Mouse (Mus musculus): Measurements from ENCODE around the gene Pskh1. TPM values are rescaled to one million over a fixed set of nuclear protein-coding genes. Genes with fewer than 3 reads are reported as not detected.

Pskh1 gene
- polyA plus RNA-seq, 2 experiments, result 6.2 to 9.8 TPM

GRCm38 (mm10) chr8:105981146-105981545 is 80.9 kb downstream of the Pskh1 start:
- no peak for DNase-seq (ENCODE audit: low read depth in 3 of 3, low spot score in 3 of 3)
- Histone ChIP-seq H3K9me3 (ENCODE audit: control insufficient read depth, low read length) (no peaks in the 10 kb centered on the region), H3K27me3 (ENCODE audit: control insufficient read depth, insufficient read depth, low read length) (no peaks in the 10 kb centered on the region), H3K9ac (replicated peaks) (no peak overlapping the region), H3K27ac (no peak overlapping the region), H3K4me1 (replicated peaks; ENCODE audit: control insufficient read depth in 2 of 2, insufficient read depth in 2 of 2, low read length in 1 of 2) (0 out of 4 replicates have a peak, but pooled peaks cover 0 to 2% of the 10 kb centered on the region in 2 experiments), H3K4me2 (ENCODE audit: low read depth) (no peak overlapping the region), H3K36me3 (replicated peaks; ENCODE audit: control insufficient read depth, insufficient read depth, low read depth) (no peaks in the 10 kb centered on the region), H3K4me3 (ENCODE audit: insufficient read depth in 1 of 2, low read depth in 2 of 2, low read length in 2 of 2) (no peak overlapping the region)
- ATAC-seq (ENCODE audit: insufficient read depth), result no peak
- peak; percentile 12; the same call in 1 of the 2 replicates for TF ChIP-seq CTCF (IDR thresholded peaks at IDR 0.05; ENCODE audit: low read depth)
- TF ChIP-seq EP300 (IDR thresholded peaks at IDR 0.05; ENCODE audit: low read depth), result no peak
- WGBS (ENCODE audit: insufficient replicate concordance), result 68% methylated on average over 1 of the region's 1 CpGs

Small RNAs within 50 kb of the gene (microRNA-seq; reads per million reads assigned to microRNA genes)
- not detected for gene Mir7074

Other genes starting within 250 kb of the Pskh1 start
- gene Carmil2, start 214.2 kb upstream of the Pskh1 start, polyA plus RNA-seq (2012; rRNA removed), result 1.3 and 1.4 TPM in 2 replicates
- 0.24 and 0.33 TPM in 2 replicates for gene Carmil2, start 214.2 kb upstream of the Pskh1 start, polyA plus RNA-seq (2014; fragmentation: Nextera tagmentation; extraction: Ambion mirVana)
- 8.8 and 11.0 TPM in 2 replicates for gene Acd, start 199.3 kb upstream of the Pskh1 start, polyA plus RNA-seq (2012; rRNA removed)
- 20.3 and 23.7 TPM in 2 replicates for gene Acd, start 199.3 kb upstream of the Pskh1 start, polyA plus RNA-seq (2014; fragmentation: Nextera tagmentation; extraction: Ambion mirVana)
- 5.9 and 6.0 TPM in 2 replicates for gene Pard6a, start 199.3 kb upstream of the Pskh1 start, polyA plus RNA-seq (2012; rRNA removed)
- 6.4 and 7.9 TPM in 2 replicates for gene Pard6a, start 199.3 kb upstream of the Pskh1 start, polyA plus RNA-seq (2014; fragmentation: Nextera tagmentation; extraction: Ambion mirVana)
- not detected in 2 replicates for gene 4933405L10Rik, start 192.8 kb upstream of the Pskh1 start, polyA plus RNA-seq (2012; rRNA removed)
- not detected in 2 replicates for gene 4933405L10Rik, start 192.8 kb upstream of the Pskh1 start, polyA plus RNA-seq (2014; fragmentation: Nextera tagmentation; extraction: Ambion mirVana)
- gene Enkd1, start 192.2 kb upstream of the Pskh1 start, polyA plus RNA-seq (2012; rRNA removed), result 7.0 and 7.8 TPM in 2 replicates
- 4.8 and 6.5 TPM in 2 replicates for gene Enkd1, start 192.2 kb upstream of the Pskh1 start, polyA plus RNA-seq (2014; fragmentation: Nextera tagmentation; extraction: Ambion mirVana)
- 0.84 and 0.93 TPM in 2 replicates for gene Gfod2, start 141.8 kb upstream of the Pskh1 start, polyA plus RNA-seq (2012; rRNA removed)
- 1.1 and 1.8 TPM in 2 replicates for gene Gfod2, start 141.8 kb upstream of the Pskh1 start, polyA plus RNA-seq (2014; fragmentation: Nextera tagmentation; extraction: Ambion mirVana)
- gene Ranbp10, start 73.1 kb upstream of the Pskh1 start, polyA plus RNA-seq (2012; rRNA removed), result 57.2 and 60.6 TPM in 2 replicates
- 37.0 and 42.0 TPM in 2 replicates for gene Ranbp10, start 73.1 kb upstream of the Pskh1 start, polyA plus RNA-seq (2014; fragmentation: Nextera tagmentation; extraction: Ambion mirVana)
- gene Tsnaxip1, start 72.7 kb upstream of the Pskh1 start, polyA plus RNA-seq (2012; rRNA removed), result 0.04 and 0.06 TPM in 2 replicates
- 0.06 TPM in 1 of 2 replicates, not detected in the other for gene Tsnaxip1, start 72.7 kb upstream of the Pskh1 start, polyA plus RNA-seq (2014; fragmentation: Nextera tagmentation; extraction: Ambion mirVana)
- 24.6 and 25.4 TPM in 2 replicates for gene Cenpt, start 47.2 kb upstream of the Pskh1 start, polyA plus RNA-seq (2012; rRNA removed)
- gene Cenpt, start 47.2 kb upstream of the Pskh1 start, polyA plus RNA-seq (2014; fragmentation: Nextera tagmentation; extraction: Ambion mirVana), result 15.0 and 18.2 TPM in 2 replicates
- 26.2 TPM in 2 replicates for gene Thap11, start 45.3 kb upstream of the Pskh1 start, polyA plus RNA-seq (2012; rRNA removed)
- gene Thap11, start 45.3 kb upstream of the Pskh1 start, polyA plus RNA-seq (2014; fragmentation: Nextera tagmentation; extraction: Ambion mirVana), result 25.5 and 29.5 TPM in 2 replicates
- gene Nutf2, start 39.9 kb upstream of the Pskh1 start, polyA plus RNA-seq (2012; rRNA removed), result 40.5 and 83.2 TPM in 2 replicates
- 139 TPM in 2 replicates for gene Nutf2, start 39.9 kb upstream of the Pskh1 start, polyA plus RNA-seq (2014; fragmentation: Nextera tagmentation; extraction: Ambion mirVana)
- gene Edc4, start 19.6 kb upstream of the Pskh1 start, polyA plus RNA-seq (2012; rRNA removed), result 17.5 and 21.6 TPM in 2 replicates
- 9.9 and 10.7 TPM in 2 replicates for gene Edc4, start 19.6 kb upstream of the Pskh1 start, polyA plus RNA-seq (2014; fragmentation: Nextera tagmentation; extraction: Ambion mirVana)
- gene Nrn1l, start 6.9 kb upstream of the Pskh1 start, polyA plus RNA-seq (2012; rRNA removed), result 0.22 and 0.42 TPM in 2 replicates
- not detected in 2 replicates for gene Nrn1l, start 6.9 kb upstream of the Pskh1 start, polyA plus RNA-seq (2014; fragmentation: Nextera tagmentation; extraction: Ambion mirVana)
- 1.0 and 1.1 TPM in 2 replicates for gene Ctrl, start 33.4 kb downstream of the Pskh1 start, polyA plus RNA-seq (2012; rRNA removed)
- gene Ctrl, start 33.4 kb downstream of the Pskh1 start, polyA plus RNA-seq (2014; fragmentation: Nextera tagmentation; extraction: Ambion mirVana), result 0.27 and 0.39 TPM in 2 replicates
- 49.8 and 51.8 TPM in 2 replicates for gene Psmb10, start 38.0 kb downstream of the Pskh1 start, polyA plus RNA-seq (2012; rRNA removed)
- gene Psmb10, start 38.0 kb downstream of the Pskh1 start, polyA plus RNA-seq (2014; fragmentation: Nextera tagmentation; extraction: Ambion mirVana), result 61.5 and 68.5 TPM in 2 replicates
- gene Lcat, start 42.9 kb downstream of the Pskh1 start, polyA plus RNA-seq (2012; rRNA removed), result 40.2 and 41.2 TPM in 2 replicates
- 47.0 and 50.7 TPM in 2 replicates for gene Lcat, start 42.9 kb downstream of the Pskh1 start, polyA plus RNA-seq (2014; fragmentation: Nextera tagmentation; extraction: Ambion mirVana)
- 8.3 and 11.1 TPM in 2 replicates for gene Slc12a4, start 65.7 kb downstream of the Pskh1 start, polyA plus RNA-seq (2012; rRNA removed)
- gene Slc12a4, start 65.7 kb downstream of the Pskh1 start, polyA plus RNA-seq (2014; fragmentation: Nextera tagmentation; extraction: Ambion mirVana), result 6.9 and 8.9 TPM in 2 replicates
- gene Dpep3, start 79.0 kb downstream of the Pskh1 start, polyA plus RNA-seq (2012; rRNA removed), result not detected in 2 replicates
- gene Dpep3, start 79.0 kb downstream of the Pskh1 start, polyA plus RNA-seq (2014; fragmentation: Nextera tagmentation; extraction: Ambion mirVana), result not detected in 2 replicates
- 6.8 and 8.7 TPM in 2 replicates for gene Dus2, start 90.9 kb downstream of the Pskh1 start, polyA plus RNA-seq (2012; rRNA removed)
- 9.8 and 10.5 TPM in 2 replicates for gene Dus2, start 90.9 kb downstream of the Pskh1 start, polyA plus RNA-seq (2014; fragmentation: Nextera tagmentation; extraction: Ambion mirVana)
- gene Dpep2nb, start 105.5 kb downstream of the Pskh1 start, polyA plus RNA-seq (2012; rRNA removed), result not detected in 2 replicates
- gene Dpep2nb, start 105.5 kb downstream of the Pskh1 start, polyA plus RNA-seq (2014; fragmentation: Nextera tagmentation; extraction: Ambion mirVana), result not detected in 2 replicates
- 6.6 and 6.8 TPM in 2 replicates for gene Ddx28, start 111.4 kb downstream of the Pskh1 start, polyA plus RNA-seq (2012; rRNA removed)
- gene Ddx28, start 111.4 kb downstream of the Pskh1 start, polyA plus RNA-seq (2014; fragmentation: Nextera tagmentation; extraction: Ambion mirVana), result 9.1 and 9.4 TPM in 2 replicates
- 10.2 TPM in 2 replicates for gene Nfatc3, start 158.4 kb downstream of the Pskh1 start, polyA plus RNA-seq (2012; rRNA removed)
- gene Nfatc3, start 158.4 kb downstream of the Pskh1 start, polyA plus RNA-seq (2014; fragmentation: Nextera tagmentation; extraction: Ambion mirVana), result 2.6 and 2.7 TPM in 2 replicates
- 6.7 and 7.7 TPM in 2 replicates for gene Esrp2, start 236.5 kb downstream of the Pskh1 start, polyA plus RNA-seq (2012; rRNA removed)
- gene Esrp2, start 236.5 kb downstream of the Pskh1 start, polyA plus RNA-seq (2014; fragmentation: Nextera tagmentation; extraction: Ambion mirVana), result 6.6 and 7.0 TPM in 2 replicates
- 2.8 and 2.9 TPM in 2 replicates for gene Pla2g15, start 250.0 kb downstream of the Pskh1 start, polyA plus RNA-seq (2012; rRNA removed)
- 2.5 TPM in 2 replicates for gene Pla2g15, start 250.0 kb downstream of the Pskh1 start, polyA plus RNA-seq (2014; fragmentation: Nextera tagmentation; extraction: Ambion mirVana)

All from liver, embryonic 14.5 days (tissue).